Mouse (Mus musculus): ENCODE results near the gene Fads3.

Fads3 gene

GRCm38 (mm10) chr19:10021981-10022380, 19.4 kb upstream of the Fads3 start:
- DNase-seq (ENCODE audit: low read depth, low spot score), result no peak

GRCm38 (mm10) chr19:10022414-10023303, 18.7 kb upstream of the Fads3 start:
- DNase-seq (ENCODE audit: low read depth, low spot score), result no peak

- no peak for DNase-seq (ENCODE audit: low read depth, low spot score)
Observed at GRCm38 (mm10) chr19:10023304-10023758, 18.0 kb upstream of the Fads3 start.

GRCm38 (mm10) chr19:10025169-10025875, 16.0 kb upstream of the Fads3 start:
- no peak for DNase-seq (ENCODE audit: low read depth, low spot score)

- no peak for DNase-seq (ENCODE audit: low read depth, low spot score)
Observed at GRCm38 (mm10) chr19:10029746-10030145, 11.6 kb upstream of the Fads3 start.

GRCm38 (mm10) chr19:10033211-10033973, 8.0 kb upstream of the Fads3 start:
- DNase-seq (ENCODE audit: low read depth, low spot score), result no peak

GRCm38 (mm10) chr19:10034356-10034755, 7.0 kb upstream of the Fads3 start:
- no peak for DNase-seq (ENCODE audit: low read depth, low spot score)

- DNase-seq (ENCODE audit: low read depth, low spot score), result no peak
Observed at GRCm38 (mm10) chr19:10034785-10035447, 6.5 kb upstream of the Fads3 start.

GRCm38 (mm10) chr19:10037534-10037933, 3.8 kb upstream of the Fads3 start:
- DNase-seq (ENCODE audit: low read depth, low spot score), result no peak

GRCm38 (mm10) chr19:10038364-10038763, 3.0 kb upstream of the Fads3 start:
- no peak for DNase-seq (ENCODE audit: low read depth, low spot score)

GRCm38 (mm10) chr19:10038910-10039309, 2.5 kb upstream of the Fads3 start:
- no peak for DNase-seq (ENCODE audit: low read depth, low spot score)

- no peak for DNase-seq (ENCODE audit: low read depth, low spot score)
Observed at GRCm38 (mm10) chr19:10039615-10040014, 1.8 kb upstream of the Fads3 start.

- DNase-seq (ENCODE audit: low read depth, low spot score), result no peak
Observed at GRCm38 (mm10) chr19:10040866-10041387, 442 bp upstream of the Fads3 start.

- DNase-seq (ENCODE audit: low read depth, low spot score), result no peak
Observed at GRCm38 (mm10) chr19:10042232-10042631, 863 bp downstream of the Fads3 start.

GRCm38 (mm10) chr19:10042816-10043215, 1.4 kb downstream of the Fads3 start:
- DNase-seq (ENCODE audit: low read depth, low spot score), result no peak

- DNase-seq (ENCODE audit: low read depth, low spot score), result no peak
Observed at GRCm38 (mm10) chr19:10043643-10044042, 2.3 kb downstream of the Fads3 start.

- no peak for DNase-seq (ENCODE audit: low read depth, low spot score)
Observed at GRCm38 (mm10) chr19:10045707-10046106, 4.3 kb downstream of the Fads3 start.

- DNase-seq (ENCODE audit: low read depth, low spot score), result no peak
Observed at GRCm38 (mm10) chr19:10046346-10046745, 5.0 kb downstream of the Fads3 start.

GRCm38 (mm10) chr19:10046983-10047382, 5.6 kb downstream of the Fads3 start:
- DNase-seq (ENCODE audit: low read depth, low spot score), result no peak

- no peak for DNase-seq (ENCODE audit: low read depth, low spot score)
Observed at GRCm38 (mm10) chr19:10049533-10049932, 8.2 kb downstream of the Fads3 start.

- DNase-seq (ENCODE audit: low read depth, low spot score), result no peak
Observed at GRCm38 (mm10) chr19:10050438-10050837, 9.1 kb downstream of the Fads3 start.
